Mouse (Mus musculus) G1E (cell line): ENCODE measurements around the gene Ecpas.

Experiments used
- CTCF ChIP-seq: IDR thresholded peaks from 2 replicates; pipeline ENCODE4 v1.5.1; 2012; ENCODE audit warnings: low read depth, low read length, inconsistent platforms, mixed read lengths
- POLR2AphosphoS5 ChIP-seq: IDR thresholded peaks from 2 replicates; pipeline ENCODE4 v1.6.1; 2012; ENCODE audit warnings: low read depth, low read length, inconsistent platforms; ENCODE audit not compliant: insufficient replicate concordance

GRCm38 (mm10) chr4:58890035-58890782, 22.3 kb downstream of the Ecpas start:
- TF ChIP-seq CTCF = no peak
- TF ChIP-seq POLR2AphosphoS5 = no peak
